Mouse (Mus musculus): Measurements from ENCODE around the gene Klhl5.

Klhl5 gene

DNA sequence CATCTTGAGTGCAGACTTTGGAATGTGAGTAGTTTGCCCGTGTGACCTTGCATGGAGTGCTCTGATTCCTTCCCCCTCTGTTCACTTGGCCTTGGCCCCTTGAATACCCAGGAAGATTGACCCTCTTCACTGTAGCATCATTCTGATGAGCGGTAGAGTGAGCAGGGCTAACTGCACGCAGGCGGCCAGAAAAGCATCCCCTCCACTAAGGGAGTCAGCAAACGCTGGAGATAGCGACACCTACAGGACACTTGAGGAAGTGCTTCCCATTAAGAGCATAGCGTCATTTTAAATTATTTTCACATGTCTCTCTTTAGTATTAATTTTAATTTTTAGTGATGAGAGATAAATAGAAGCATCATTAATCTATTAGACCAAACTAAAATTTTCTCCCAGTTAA, 106.0 kb downstream of the Klhl5 start:
- no peak for DNase-seq

Measured in right cerebral cortex, postnatal 25 days (tissue).